Mouse (Mus musculus): ENCODE data around the gene Olfr482. TPM values are rescaled to one million over a fixed set of nuclear protein-coding genes. Genes with fewer than 3 reads are reported as not detected.

Gene Olfr482
- polyA plus RNA-seq (2012; rRNA removed): not detected in 2 replicates

DNA sequence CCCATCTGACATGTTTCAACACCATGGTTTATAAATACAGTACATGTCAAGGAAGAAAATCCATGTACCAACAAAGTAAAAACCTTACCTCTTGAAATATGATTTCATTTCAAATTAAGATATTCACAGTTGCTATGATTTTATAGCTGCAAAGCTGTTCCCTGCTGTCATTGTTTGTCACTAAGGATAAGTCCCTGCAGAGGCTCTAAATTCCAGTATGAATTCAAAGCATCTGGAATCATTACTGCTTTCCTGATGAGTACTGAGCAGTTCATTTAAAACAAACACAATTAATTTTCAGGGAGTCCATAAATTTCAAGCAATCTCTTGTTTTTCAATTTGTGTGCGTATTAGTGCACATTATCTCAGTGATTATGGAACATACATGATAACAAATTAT is at the start of gene Olfr482:
TSS of gene Olfr482 (minus strand) at position 101 of the 400 bp plus-strand sequence.
- H3K4me1 ChIP-seq (replicated peaks; ENCODE audit: control insufficient read depth, insufficient read depth, low read length): no peaks in the 10 kb centered on the region
- no peak within 1 kb of the TSS for H3K4me3 ChIP-seq (ENCODE audit: control insufficient read depth, insufficient read depth, low read length)
- H3K27me3 ChIP-seq (ENCODE audit: control insufficient read depth, insufficient read depth, low read length): no peaks in the 10 kb centered on the region
- no peak within 1 kb of the TSS for H3K27ac ChIP-seq (ENCODE audit: control insufficient read depth, insufficient read depth, low read length)
- DNase-seq: no peak
- TF ChIP-seq CTCF (IDR thresholded peaks at IDR 0.05; ENCODE audit: borderline replicate concordance, control insufficient read depth, extremely low read depth, insufficient read depth, low read length, poor library complexity): no peak
- no peak for TF ChIP-seq POLR2A (IDR thresholded peaks at IDR 0.05; ENCODE audit: control insufficient read depth, extremely low read depth, insufficient read depth, low read length, poor library complexity)
- H3K36me3 ChIP-seq (ENCODE audit: control insufficient read depth, insufficient read depth, low read length): no peaks in the 10 kb centered on the region
- whole genome bisulfite sequencing: 92% methylated on average over 1 of the region's 1 CpGs

GRCm38 (mm10) chr7:108127349-108127748 is 30.0 kb upstream of the Olfr482 start, which contains the start of gene Olfr484:
Gene Olfr484 (minus strand): TSS chr7:108127449.
- Histone ChIP-seq H3K27me3 (ENCODE audit: control insufficient read depth, insufficient read depth, low read length) (no peaks in the 10 kb centered on the region), H3K27ac (ENCODE audit: control insufficient read depth, insufficient read depth, low read length) (no peak within 1 kb of the TSS), H3K4me1 (replicated peaks; ENCODE audit: control insufficient read depth, insufficient read depth, low read length) (no peaks in the 10 kb centered on the region), H3K36me3 (ENCODE audit: control insufficient read depth, insufficient read depth, low read length) (no peaks in the 10 kb centered on the region), H3K4me3 (ENCODE audit: control insufficient read depth, insufficient read depth, low read length) (no peak within 1 kb of the TSS)
- no peak for DNase-seq
- TF ChIP-seq CTCF (IDR thresholded peaks at IDR 0.05; ENCODE audit: borderline replicate concordance, control insufficient read depth, extremely low read depth, insufficient read depth, low read length, poor library complexity) (no peak), POLR2A (IDR thresholded peaks at IDR 0.05; ENCODE audit: control insufficient read depth, extremely low read depth, insufficient read depth, low read length, poor library complexity) (no peak)

DNA sequence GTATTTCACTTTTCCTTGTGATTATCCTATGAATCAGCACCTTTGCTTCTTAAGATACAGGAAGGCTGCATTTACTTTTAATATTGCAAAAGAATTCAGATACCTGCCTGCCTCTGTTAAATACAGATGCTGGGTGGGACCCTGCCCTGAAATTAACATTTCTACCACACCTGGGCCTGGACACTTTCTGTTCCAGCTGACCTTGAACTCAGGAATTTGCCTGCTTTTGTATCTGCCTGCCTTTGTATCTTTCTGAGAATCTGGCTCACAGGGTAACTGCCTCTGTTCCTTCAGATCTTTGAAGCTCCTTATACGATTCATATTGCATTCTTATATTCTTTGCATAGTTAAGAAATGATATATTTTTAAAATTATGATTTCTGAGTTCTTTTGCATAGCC is 24.0 kb upstream of the Olfr482 start:
- WGBS: 67% methylated on average over 1 of the region's 1 CpGs

GRCm38 (mm10) chr7:108120681-108121080 is 23.3 kb upstream of the Olfr482 start:
- H3K27me3 ChIP-seq (ENCODE audit: control insufficient read depth, insufficient read depth, low read length): no peaks in the 10 kb centered on the region
- no peaks in the 10 kb centered on the region for H3K4me1 ChIP-seq (replicated peaks; ENCODE audit: control insufficient read depth, insufficient read depth, low read length)
- H3K27ac ChIP-seq (ENCODE audit: control insufficient read depth, insufficient read depth, low read length): no peak overlapping the region
- H3K4me3 ChIP-seq (ENCODE audit: control insufficient read depth, insufficient read depth, low read length): no peak overlapping the region
- TF ChIP-seq POLR2A (IDR thresholded peaks at IDR 0.05; ENCODE audit: control insufficient read depth, extremely low read depth, insufficient read depth, low read length, poor library complexity): no peak
- TF ChIP-seq CTCF (IDR thresholded peaks at IDR 0.05; ENCODE audit: borderline replicate concordance, control insufficient read depth, extremely low read depth, insufficient read depth, low read length, poor library complexity): no peak
- WGBS: 17% methylated on average over 1 of the region's 1 CpGs
- no peak for DNase-seq
- H3K36me3 ChIP-seq (ENCODE audit: control insufficient read depth, insufficient read depth, low read length): no peaks in the 10 kb centered on the region

More for the DNA sequence above, 24.0 kb upstream of the Olfr482 start:
- H3K27me3 ChIP-seq (ENCODE audit: control insufficient read depth, insufficient read depth, low read length): no peaks in the 10 kb centered on the region
- no peak for DNase-seq
- H3K36me3 ChIP-seq (ENCODE audit: control insufficient read depth, insufficient read depth, low read length): no peaks in the 10 kb centered on the region
- H3K4me3 ChIP-seq (ENCODE audit: control insufficient read depth, insufficient read depth, low read length): no peak overlapping the region
- H3K4me1 ChIP-seq (replicated peaks; ENCODE audit: control insufficient read depth, insufficient read depth, low read length): no peaks in the 10 kb centered on the region
- H3K27ac ChIP-seq (ENCODE audit: control insufficient read depth, insufficient read depth, low read length): no peak overlapping the region
- TF ChIP-seq CTCF (IDR thresholded peaks at IDR 0.05; ENCODE audit: borderline replicate concordance, control insufficient read depth, extremely low read depth, insufficient read depth, low read length, poor library complexity) (no peak), POLR2A (IDR thresholded peaks at IDR 0.05; ENCODE audit: control insufficient read depth, extremely low read depth, insufficient read depth, low read length, poor library complexity) (no peak)

DNA sequence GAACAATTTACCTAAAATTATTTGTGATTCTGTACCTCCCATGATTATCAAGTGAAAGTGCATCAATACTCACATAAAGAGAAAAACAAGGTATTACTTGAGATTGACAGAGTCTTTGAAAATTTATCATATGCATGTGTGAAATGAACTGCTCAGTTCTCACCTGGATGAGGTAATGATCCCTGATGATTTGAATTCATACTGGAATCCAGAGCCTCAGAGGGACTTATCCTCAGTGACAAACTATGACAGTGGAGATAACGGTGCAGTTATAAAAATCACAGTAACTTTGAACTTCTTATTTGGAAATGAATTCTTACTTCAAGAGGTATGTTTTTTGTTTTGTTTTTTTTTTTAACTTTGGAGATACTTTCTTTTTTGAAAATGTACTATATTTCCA is 3.2 kb upstream of the Olfr482 start, which contains the start of gene Olfr483:
TSS of gene Olfr483 (plus strand) at position 301 of the 400 bp plus-strand sequence.
- 98% methylated on average over 1 of the region's 1 CpGs for WGBS

DNA sequence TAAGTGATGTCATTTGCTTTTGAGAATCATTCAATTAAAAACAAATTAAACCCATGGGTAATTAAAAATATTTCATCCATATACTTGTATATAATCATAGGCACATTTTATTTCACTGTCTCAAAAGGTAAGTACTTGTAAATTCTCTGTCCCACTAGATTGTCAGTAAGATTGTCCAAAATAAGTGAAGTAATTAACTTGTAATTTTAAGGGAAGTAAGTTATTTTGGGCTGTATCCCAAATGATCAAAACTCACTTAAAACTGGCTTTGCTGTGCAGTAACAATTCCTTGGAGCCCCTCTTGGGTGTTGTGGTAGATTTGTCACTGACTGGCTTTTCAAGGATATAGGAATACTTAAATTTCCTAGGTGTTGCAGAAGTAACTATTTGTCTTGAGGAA is 17.8 kb downstream of the Olfr482 start, which contains the start of gene Olfr481:
TSS of gene Olfr481 (plus strand) at position 301 of the 400 bp plus-strand sequence.
- H3K36me3 ChIP-seq (ENCODE audit: control insufficient read depth, insufficient read depth, low read length): no peaks in the 10 kb centered on the region

More for the DNA sequence above, 3.2 kb upstream of the Olfr482 start, which contains the start of gene Olfr483:
- no peaks in the 10 kb centered on the region for H3K4me1 ChIP-seq (replicated peaks; ENCODE audit: control insufficient read depth, insufficient read depth, low read length)
- no peak for TF ChIP-seq POLR2A (IDR thresholded peaks at IDR 0.05; ENCODE audit: control insufficient read depth, extremely low read depth, insufficient read depth, low read length, poor library complexity)
- no peak for TF ChIP-seq CTCF (IDR thresholded peaks at IDR 0.05; ENCODE audit: borderline replicate concordance, control insufficient read depth, extremely low read depth, insufficient read depth, low read length, poor library complexity)
- no peak within 1 kb of the TSS for H3K4me3 ChIP-seq (ENCODE audit: control insufficient read depth, insufficient read depth, low read length)
- no peak for DNase-seq
- H3K27ac ChIP-seq (ENCODE audit: control insufficient read depth, insufficient read depth, low read length): no peak within 1 kb of the TSS
- no peaks in the 10 kb centered on the region for H3K36me3 ChIP-seq (ENCODE audit: control insufficient read depth, insufficient read depth, low read length)
- no peaks in the 10 kb centered on the region for H3K27me3 ChIP-seq (ENCODE audit: control insufficient read depth, insufficient read depth, low read length)

DNA sequence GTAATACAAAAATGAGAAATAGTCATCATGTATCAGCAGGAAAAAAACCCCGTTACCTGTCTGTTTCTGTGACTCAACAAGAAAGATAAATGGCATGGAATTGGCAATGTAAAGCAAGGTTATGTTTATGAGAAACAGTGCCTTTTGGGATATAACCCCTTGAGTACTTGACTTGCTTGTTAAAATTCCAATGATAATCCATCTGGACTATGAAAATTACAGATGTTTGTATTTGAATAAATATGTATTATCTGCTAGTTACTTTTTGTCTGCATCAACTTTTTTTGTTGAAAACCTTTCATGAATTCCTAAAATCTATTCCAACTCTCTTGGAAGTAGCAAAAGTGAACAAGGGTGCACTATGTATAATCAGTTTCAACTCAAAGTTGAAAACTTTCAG is 30.1 kb downstream of the Olfr482 start, which contains the start of gene Olfr480:
TSS of gene Olfr480 (minus strand) at position 101 of the 400 bp plus-strand sequence.
- no peak within 1 kb of the TSS for H3K27ac ChIP-seq (ENCODE audit: control insufficient read depth, insufficient read depth, low read length)
- TF ChIP-seq CTCF (IDR thresholded peaks at IDR 0.05; ENCODE audit: borderline replicate concordance, control insufficient read depth, extremely low read depth, insufficient read depth, low read length, poor library complexity) (no peak), POLR2A (IDR thresholded peaks at IDR 0.05; ENCODE audit: control insufficient read depth, extremely low read depth, insufficient read depth, low read length, poor library complexity) (no peak)
- H3K36me3 ChIP-seq (ENCODE audit: control insufficient read depth, insufficient read depth, low read length): no peaks in the 10 kb centered on the region
- 93% methylated on average over 1 of the region's 1 CpGs for WGBS
- no peaks in the 10 kb centered on the region for H3K27me3 ChIP-seq (ENCODE audit: control insufficient read depth, insufficient read depth, low read length)
- no peak within 1 kb of the TSS for H3K4me3 ChIP-seq (ENCODE audit: control insufficient read depth, insufficient read depth, low read length)
- no peaks in the 10 kb centered on the region for H3K4me1 ChIP-seq (replicated peaks; ENCODE audit: control insufficient read depth, insufficient read depth, low read length)
- DNase-seq: no peak

More for the DNA sequence above, 17.8 kb downstream of the Olfr482 start, which contains the start of gene Olfr481:
- no peaks in the 10 kb centered on the region for H3K4me1 ChIP-seq (replicated peaks; ENCODE audit: control insufficient read depth, insufficient read depth, low read length)
- H3K27me3 ChIP-seq (ENCODE audit: control insufficient read depth, insufficient read depth, low read length): no peaks in the 10 kb centered on the region
- no peak for DNase-seq
- TF ChIP-seq CTCF (IDR thresholded peaks at IDR 0.05; ENCODE audit: borderline replicate concordance, control insufficient read depth, extremely low read depth, insufficient read depth, low read length, poor library complexity) (no peak), POLR2A (IDR thresholded peaks at IDR 0.05; ENCODE audit: control insufficient read depth, extremely low read depth, insufficient read depth, low read length, poor library complexity) (no peak)
- H3K27ac ChIP-seq (ENCODE audit: control insufficient read depth, insufficient read depth, low read length): no peak within 1 kb of the TSS
- H3K4me3 ChIP-seq (ENCODE audit: control insufficient read depth, insufficient read depth, low read length): no peak within 1 kb of the TSS
